Mouse (Mus musculus) sigmoid colon, adult 10 weeks (tissue): ENCODE measurements around the gene Kdm5d. TPM values are rescaled to one million over a fixed set of nuclear protein-coding genes. Genes with fewer than 3 reads are reported as not detected.

Experiments
- polyA plus RNA-seq: library from polyadenylated mRNA; stranded (reverse); fragments of 350-450 nt; fragmentation: Illumina TruSeq; extraction: RNeasy Lipid Tissue Mini Kit (QIAGEN cat#74804); gene quantifications from one replicate; pipeline ENCODE4 v1.2.3, GENCODE M21; 2014; ENCODE audit warnings: low read depth, low replicate concordance

Kdm5d gene
- not detected for polyA plus RNA-seq

GRCm38 (mm10) chrY:897393-898227 lies at the start of gene Kdm5d:
Gene Kdm5d, plus strand, starts transcription at chrY:897788.

Other genes starting within 250 kb of the Kdm5d start
- gene Zfy1, start 100.4 kb upstream of the Kdm5d start, polyA plus RNA-seq = not detected
- not detected for gene Uba1y, start 79.1 kb upstream of the Kdm5d start, polyA plus RNA-seq
- not detected for gene Eif2s3y, start 112.8 kb downstream of the Kdm5d start, polyA plus RNA-seq